Mouse (Mus musculus) C2C12 (cell line): Measurements from ENCODE around the gene Gab1. TPM values are rescaled to one million over a fixed set of nuclear protein-coding genes. Genes with fewer than 3 reads are reported as not detected.

Experiments used
- H3K27me3 ChIP-seq: one replicate; pipeline ENCODE4 v1.6.1; 2011; ENCODE audit not compliant: control insufficient read depth, insufficient read depth, insufficient read length
- H3K36me3 ChIP-seq: one replicate; pipeline ENCODE4 v1.6.1; 2011; ENCODE audit not compliant: control insufficient read depth, insufficient read depth
- H3K4me3 ChIP-seq: one replicate; pipeline ENCODE4 v1.5.1; 2011; ENCODE audit warnings: mild to moderate bottlenecking, control low read depth; ENCODE audit not compliant: poor library complexity, insufficient read depth, severe bottlenecking
- H3K79me2 ChIP-seq: one replicate; pipeline ENCODE4 v1.6.1; 2011; ENCODE audit not compliant: control insufficient read depth, insufficient read depth
- H3K79me3 ChIP-seq: one replicate; pipeline ENCODE4 v1.6.1; 2011; ENCODE audit warnings: low read depth, control low read depth
- H3ac ChIP-seq: one replicate; pipeline ENCODE3; 2011; ENCODE audit warnings: low read depth; ENCODE audit not compliant: control insufficient read depth, insufficient read length
- CEBPB ChIP-seq: IDR thresholded peaks from one replicate; pipeline ENCODE4 v1.6.1; 2011; ENCODE audit warnings: low read depth, mild to moderate bottlenecking, control low read depth, moderate library complexity
- CTCF ChIP-seq: IDR thresholded peaks from one replicate; pipeline ENCODE4 v1.5.1; 2011; ENCODE audit not compliant: control insufficient read depth, insufficient read depth, insufficient read length
- FOSL1 ChIP-seq: IDR thresholded peaks from one replicate; pipeline ENCODE4 v1.8.0; 2011; ENCODE audit warnings: mild to moderate bottlenecking, low read length; ENCODE audit not compliant: poor library complexity, insufficient read depth, severe bottlenecking
- MAX ChIP-seq: IDR thresholded peaks from one replicate; pipeline ENCODE4 v1.6.1; 2011; ENCODE audit warnings: mild to moderate bottlenecking, control low read depth
- MYOD1 ChIP-seq: IDR thresholded peaks from one replicate; pipeline ENCODE4 v1.6.1; 2011; ENCODE audit warnings: low read depth; ENCODE audit not compliant: control insufficient read depth, insufficient read length
- MYOG ChIP-seq: IDR thresholded peaks from one replicate; pipeline ENCODE4 v1.6.1; 2011; ENCODE audit not compliant: control insufficient read depth, insufficient read length; ENCODE audit errors: extremely low read depth
- USF1 ChIP-seq: IDR thresholded peaks from one replicate; pipeline ENCODE4 v1.6.1; 2011; ENCODE audit warnings: low read depth, mild to moderate bottlenecking, control low read depth, moderate library complexity
- polyA plus RNA-seq: library from polyadenylated mRNA; unstranded; fragments of >200 nt; fragmentation: generic; extraction: Trizol; gene quantifications from one replicate; pipeline ENCODE4 v1.2.1, GENCODE M21; 2012; ENCODE audit warnings: missing spikeins

The Gab1 gene
- polyA plus RNA-seq, 1 experiment, result 2.0 TPM

- no peak overlapping the region for H3ac ChIP-seq
- H3K36me3 ChIP-seq, result no peaks in the 10 kb centered on the region
Measured at GRCm38 (mm10) chr8:80826996-80827395, 53.3 kb downstream of the Gab1 start.

GRCm38 (mm10) chr8:80825136-80825535, 55.2 kb downstream of the Gab1 start:
- Histone ChIP-seq H3K79me2 (no peaks in the 10 kb centered on the region), H3K36me3 (no peaks in the 10 kb centered on the region), H3K4me3 (no peak overlapping the region), H3ac (no peak overlapping the region), H3K79me3 (no peaks in the 10 kb centered on the region), H3K27me3 (no peaks in the 10 kb centered on the region)
- TF ChIP-seq CTCF, result no peak
- no peak for TF ChIP-seq FOSL1
- no peak for TF ChIP-seq USF1
- TF ChIP-seq MAX, result no peak
- no peak for TF ChIP-seq CEBPB
- no peak for TF ChIP-seq MYOD1
- TF ChIP-seq MYOG, result no peak

More at GRCm38 (mm10) chr8:80826996-80827395, 53.3 kb downstream of the Gab1 start:
- H3K79me3 ChIP-seq, result peaks cover 2% of the 10 kb centered on the region
- H3K79me2 ChIP-seq, result no peaks in the 10 kb centered on the region
- TF ChIP-seq FOSL1 (no peak), MYOG (no peak), MYOD1 (no peak), CEBPB (no peak), CTCF (no peak), USF1 (no peak), MAX (no peak)
- H3K4me3 ChIP-seq, result no peak overlapping the region
- H3K27me3 ChIP-seq, result no peaks in the 10 kb centered on the region

GRCm38 (mm10) chr8:80824426-80824825, 55.9 kb downstream of the Gab1 start:
- Histone ChIP-seq H3K79me2 (no peaks in the 10 kb centered on the region), H3ac (no peak overlapping the region), H3K36me3 (no peaks in the 10 kb centered on the region), H3K79me3 (no peaks in the 10 kb centered on the region), H3K27me3 (no peaks in the 10 kb centered on the region), H3K4me3 (no peak overlapping the region)
- no peak for TF ChIP-seq MYOG
- no peak for TF ChIP-seq USF1
- TF ChIP-seq CTCF, result no peak
- no peak for TF ChIP-seq MYOD1
- TF ChIP-seq FOSL1, result no peak
- TF ChIP-seq MAX, result no peak
- TF ChIP-seq CEBPB, result no peak

- H3K36me3 ChIP-seq, result no peaks in the 10 kb centered on the region
- H3ac ChIP-seq, result no peak overlapping the region
- no peaks in the 10 kb centered on the region for H3K79me2 ChIP-seq
- H3K4me3 ChIP-seq, result no peak overlapping the region
- H3K79me3 ChIP-seq, result no peaks in the 10 kb centered on the region
- no peaks in the 10 kb centered on the region for H3K27me3 ChIP-seq
- TF ChIP-seq FOSL1, result no peak
- TF ChIP-seq MYOG, result no peak
- no peak for TF ChIP-seq MYOD1
- no peak for TF ChIP-seq CEBPB
- no peak for TF ChIP-seq MAX
- no peak for TF ChIP-seq CTCF
- no peak for TF ChIP-seq USF1
Measured at GRCm38 (mm10) chr8:80823250-80823649, 57.1 kb downstream of the Gab1 start.

GRCm38 (mm10) chr8:80821367-80822225, 58.7 kb downstream of the Gab1 start:
- no peak overlapping the region for H3K4me3 ChIP-seq
- TF ChIP-seq MYOG, result no peak
- no peak for TF ChIP-seq MYOD1
- no peak for TF ChIP-seq CEBPB
- TF ChIP-seq USF1, result no peak
- TF ChIP-seq CTCF, result no peak
- no peaks in the 10 kb centered on the region for H3K36me3 ChIP-seq
- no peaks in the 10 kb centered on the region for H3K79me3 ChIP-seq
- no peaks in the 10 kb centered on the region for H3K27me3 ChIP-seq
- no peaks in the 10 kb centered on the region for H3K79me2 ChIP-seq
- no peak overlapping the region for H3ac ChIP-seq

GRCm38 (mm10) chr8:80818978-80819377, 61.3 kb downstream of the Gab1 start:
- no peak for TF ChIP-seq CEBPB
- TF ChIP-seq MYOG, result no peak
- TF ChIP-seq MYOD1, result no peak
- TF ChIP-seq USF1, result no peak
- no peak for TF ChIP-seq FOSL1
- TF ChIP-seq MAX, result no peak
- TF ChIP-seq CTCF, result no peak
- no peaks in the 10 kb centered on the region for H3K27me3 ChIP-seq
- no peak overlapping the region for H3K4me3 ChIP-seq
- no peaks in the 10 kb centered on the region for H3K36me3 ChIP-seq
- no peaks in the 10 kb centered on the region for H3K79me2 ChIP-seq
- H3ac ChIP-seq, result no peak overlapping the region
- H3K79me3 ChIP-seq, result no peaks in the 10 kb centered on the region
